Mouse (Mus musculus): ENCODE measurements around the gene Gal3st4. TPM values are rescaled to one million over a fixed set of nuclear protein-coding genes. Genes with fewer than 3 reads are reported as not detected.
A peak's percentile ranks its signal among the peaks of the same experiment; 100 is the strongest.

The Gal3st4 gene
- polyA plus RNA-seq, 1 experiment from 2014 or later = 0.62 TPM

DNA sequence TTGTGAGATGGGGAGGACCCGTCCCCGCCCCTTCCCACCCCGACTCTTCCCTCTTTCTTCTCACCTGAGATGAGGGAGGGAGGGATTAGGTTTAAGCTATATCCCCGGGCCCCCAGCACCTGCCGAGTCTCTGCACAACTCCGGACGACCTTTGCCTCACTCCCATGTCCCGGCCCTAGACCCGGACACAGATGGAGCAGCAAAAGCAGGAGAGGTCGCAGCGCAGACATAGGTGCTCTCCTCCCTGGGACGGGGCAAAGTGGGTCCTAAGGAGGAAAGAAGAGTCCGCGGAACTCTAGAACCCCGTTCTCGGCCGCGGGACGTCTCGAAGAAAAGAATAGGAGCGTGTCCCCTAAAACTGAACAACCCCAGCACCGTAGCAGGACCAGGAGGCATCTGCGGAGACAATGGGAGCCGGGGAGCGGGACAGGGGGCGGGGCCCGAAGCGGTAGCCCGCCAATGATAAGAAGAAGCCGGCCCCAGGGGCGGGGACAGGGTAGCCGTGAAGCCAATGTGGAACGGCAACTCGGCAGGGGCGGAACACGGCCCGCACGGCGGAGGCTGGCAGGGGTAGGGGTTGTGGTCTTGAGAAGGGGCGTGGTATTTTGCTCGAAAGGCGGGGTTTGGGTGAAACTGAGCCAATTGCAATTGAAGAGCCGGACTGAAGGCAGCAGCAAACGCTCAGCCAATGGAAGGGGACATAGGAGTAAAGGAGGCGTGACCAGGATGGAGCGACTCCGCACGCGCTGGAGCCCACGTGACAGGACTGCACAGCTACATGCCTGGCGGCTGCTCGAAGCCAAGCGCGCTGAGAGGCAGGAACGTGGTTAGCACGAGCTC lies 7.2 kb upstream of the Gal3st4 start, which contains the start of the genes Gm43720, Gpc2 and Stag3:
Gene Gm43720 (minus strand): TSS at position 374 of the 840 bp plus-strand sequence.
Gene Gpc2 (minus strand): TSS at position 421 of the 840 bp plus-strand sequence.
Gene Stag3 (plus strand): TSS at position 656 of the 840 bp plus-strand sequence.
- CTCF ChIA-PET = interaction anchor here (1.1 kb wide), 1 partner anchor 25 kb away, joined by 3 read pairs; no protein-coding TSS in a partner anchor
- peaks cover 9% of the 10 kb centered on the region for H3K27me3 ChIP-seq
- in situ Hi-C loops (cut with MboI; ENCODE audit: low pct_unique_long_range_greater_than_20kb) = loop anchor here (10.0 kb wide), 1 partner anchor 165 kb away; the partner anchor contains the start of gene Zfp157

DNA sequence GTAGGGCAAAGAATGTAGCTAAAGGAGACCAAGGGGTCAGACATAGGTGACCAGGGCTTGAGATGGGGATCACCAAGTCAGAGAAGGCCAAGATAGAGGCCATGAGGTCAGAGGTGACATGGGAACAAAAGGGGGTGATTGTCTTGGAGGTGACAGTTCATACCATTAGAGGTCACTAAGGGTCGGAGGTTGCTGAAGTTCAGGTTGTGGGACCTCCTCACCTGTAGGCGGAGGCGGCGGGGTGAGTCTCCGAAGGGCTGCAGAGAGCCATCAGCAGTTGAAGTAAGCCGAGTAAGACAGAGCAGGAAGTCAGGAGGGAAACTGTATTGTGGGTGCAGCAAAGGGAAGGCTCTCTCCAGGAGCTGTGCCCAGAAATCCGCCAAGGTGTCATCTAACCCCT lies 5.4 kb upstream of the Gal3st4 start:
- CTCF ChIA-PET = no interaction called here
- in situ Hi-C loops (cut with MboI; ENCODE audit: low pct_unique_long_range_greater_than_20kb) = no loop called here
- H3K27me3 ChIP-seq = peaks cover 8% of the 10 kb centered on the region
- POLR2A ChIA-PET = interaction anchor here (2.5 kb wide), 1 partner anchor 13 kb away, joined by 12 read pairs; the partner anchor contains the start of gene BC037034
- TF ChIP-seq CTCF (IDR thresholded peaks at IDR 0.05) = no peak
- DNase-seq (ENCODE audit: low read depth, low spot score) = no peak
- ATAC-seq = no peak

More for the DNA sequence above, 7.2 kb upstream of the Gal3st4 start, which contains the start of the genes Gm43720, Gpc2 and Stag3:
- no peak for TF ChIP-seq CTCF (IDR thresholded peaks at IDR 0.05)
- POLR2A ChIA-PET = interaction anchor here (2.5 kb wide), 1 partner anchor 15 kb away, joined by 12 read pairs; the partner anchor contains the start of gene BC037034
- DNase-seq (ENCODE audit: low read depth, low spot score) = peak; percentile 90
- peak; percentile 99 for ATAC-seq

DNA sequence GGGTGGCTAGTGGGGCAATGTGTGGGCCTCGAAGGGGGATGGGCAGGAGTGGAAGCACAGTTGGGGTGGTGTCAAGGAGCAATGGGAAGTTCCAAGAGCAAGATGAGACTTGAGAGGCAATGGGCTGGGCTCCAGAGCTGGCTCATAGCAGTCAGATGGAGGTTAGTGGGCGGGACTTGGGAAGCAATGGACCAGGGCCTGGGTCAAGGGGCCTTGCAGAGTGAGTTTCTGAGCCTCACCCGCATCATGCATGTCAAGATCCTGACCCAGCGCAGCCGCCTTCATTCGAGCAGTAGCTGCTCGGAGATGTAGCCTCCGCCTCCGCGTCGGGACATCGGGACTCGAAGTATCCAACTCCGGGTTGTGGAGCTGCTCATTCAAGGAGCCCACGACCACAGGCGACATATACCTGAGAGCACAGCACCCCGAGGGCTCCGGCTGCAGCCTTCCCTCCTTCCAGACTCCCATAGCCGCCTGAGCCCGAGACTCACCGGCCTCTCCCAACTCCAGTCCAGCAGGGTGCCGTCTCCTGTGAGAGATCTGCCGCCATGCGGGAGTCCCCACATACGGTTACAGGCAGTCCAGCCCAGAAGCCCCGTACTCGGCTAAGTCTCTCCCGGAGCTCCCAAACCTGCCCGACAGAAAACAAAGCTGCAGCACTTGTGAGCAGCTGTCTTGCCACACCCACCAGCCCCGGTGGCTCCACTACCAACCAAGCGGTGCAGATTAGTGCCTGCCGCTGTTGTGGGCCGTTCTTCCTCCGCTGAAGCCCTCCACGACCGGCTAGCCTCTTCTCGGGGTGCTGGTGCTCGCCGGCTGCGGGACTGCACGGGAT lies 2.8 kb upstream of the Gal3st4 start:
- POLR2A ChIA-PET = interaction anchor here (0.9 to 1.3 kb wide), 2 partner anchors 11 to 12 kb away, joined by 4 to 5 read pairs; partner anchors contain the start of gene BC037034
- ATAC-seq = no peak
- no peak for TF ChIP-seq CTCF (IDR thresholded peaks at IDR 0.05)

DNA sequence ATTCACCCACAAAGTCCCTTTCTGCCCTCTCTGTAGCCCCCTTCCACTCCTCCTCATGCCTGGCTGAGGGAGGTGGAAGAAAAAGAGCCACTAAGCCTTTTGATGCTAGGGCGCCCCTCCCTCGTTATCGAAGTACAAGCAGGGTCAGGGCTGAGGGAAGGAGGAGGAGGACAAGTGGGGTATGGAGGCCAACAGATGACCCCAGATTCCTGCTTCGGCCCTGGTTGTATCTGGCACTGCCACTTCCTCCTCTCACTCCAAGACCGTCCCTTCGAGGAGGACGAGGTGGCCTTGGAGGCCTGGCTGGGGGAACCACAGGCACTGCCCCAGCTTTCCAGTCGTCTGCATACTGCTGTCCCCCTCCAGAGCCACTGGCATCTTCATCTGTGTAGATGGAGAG lies 1.5 kb upstream of the Gal3st4 start:
- H3K27me3 ChIP-seq = no peaks in the 10 kb centered on the region
- POLR2A ChIA-PET = interaction anchor here (2.5 kb wide), 1 partner anchor 11 kb away, joined by 10 read pairs; the partner anchor contains the start of gene BC037034
- DNase-seq (ENCODE audit: low read depth, low spot score) (no peak), ATAC-seq (no peak)
- TF ChIP-seq CTCF (IDR thresholded peaks at IDR 0.05) = no peak
- CTCF ChIA-PET = no interaction called here
- in situ Hi-C loops (cut with MboI; ENCODE audit: low pct_unique_long_range_greater_than_20kb) = no loop called here

More for the DNA sequence above, 2.8 kb upstream of the Gal3st4 start:
- DNase-seq (ENCODE audit: low read depth, low spot score) = no peak
- in situ Hi-C loops (cut with MboI; ENCODE audit: low pct_unique_long_range_greater_than_20kb) = no loop called here
- no peaks in the 10 kb centered on the region for H3K27me3 ChIP-seq
- CTCF ChIA-PET = interaction anchor here (1.2 kb wide), 1 partner anchor 9 kb away, joined by 3 read pairs; no protein-coding TSS in a partner anchor

DNA sequence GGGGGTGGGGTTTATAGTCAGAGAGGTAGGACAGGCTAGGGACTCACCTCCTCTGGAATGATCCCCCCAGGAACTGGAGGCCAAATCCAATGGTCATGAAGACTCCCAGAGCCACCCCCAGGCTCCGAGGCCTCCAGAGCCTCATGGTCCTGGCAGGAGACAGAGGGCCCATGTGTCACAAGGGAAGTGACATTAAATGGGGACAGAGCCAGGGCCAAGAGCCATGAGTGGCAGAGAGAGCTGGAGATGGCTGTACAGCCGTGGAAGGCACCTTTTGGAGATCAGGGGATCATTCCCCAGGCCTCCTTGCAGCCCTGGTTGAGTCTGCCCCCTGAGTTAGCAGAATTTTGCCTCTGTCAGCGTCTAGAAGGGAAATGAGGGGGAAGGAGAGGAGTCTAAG lies 1.4 kb downstream of the Gal3st4 start:
- TF ChIP-seq CTCF (IDR thresholded peaks at IDR 0.05) = no peak
- no peaks in the 10 kb centered on the region for H3K27me3 ChIP-seq
- CTCF ChIA-PET = interaction anchor here (1.4 kb wide), 1 partner anchor 15 kb away, joined by 3 read pairs; no protein-coding TSS in a partner anchor
- in situ Hi-C loops (cut with MboI; ENCODE audit: low pct_unique_long_range_greater_than_20kb) = no loop called here
- ATAC-seq (no peak), DNase-seq (ENCODE audit: low read depth, low spot score) (no peak)
- POLR2A ChIA-PET = no interaction called here

DNA sequence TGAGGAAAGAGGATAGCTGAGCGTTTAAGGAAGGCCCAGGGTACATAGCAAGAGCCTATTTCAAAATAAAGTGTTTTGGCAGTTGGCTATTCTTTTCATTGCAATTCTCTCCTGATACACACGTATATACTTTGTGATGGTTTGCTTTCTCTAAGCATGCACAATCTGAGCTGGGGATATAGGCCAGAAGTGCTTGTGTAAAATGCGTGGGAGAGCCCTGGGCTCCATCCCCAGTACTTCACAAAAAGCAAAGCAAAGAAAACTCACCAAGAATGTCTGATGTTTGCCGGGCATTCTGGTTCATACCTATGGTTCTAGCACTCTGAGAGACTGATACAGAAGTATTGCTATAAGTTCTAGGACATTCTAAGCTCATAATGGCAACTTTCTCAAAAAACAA lies 3.7 kb downstream of the Gal3st4 start:
- TF ChIP-seq CTCF (IDR thresholded peaks at IDR 0.05) = no peak
- no peaks in the 10 kb centered on the region for H3K27me3 ChIP-seq
- ATAC-seq (no peak), DNase-seq (ENCODE audit: low read depth, low spot score) (no peak)
- in situ Hi-C loops (cut with MboI; ENCODE audit: low pct_unique_long_range_greater_than_20kb) = no loop called here
- POLR2A ChIA-PET = no interaction called here
- CTCF ChIA-PET = interaction anchor here (1.0 to 1.8 kb wide), 4 partner anchors 9 to 39 kb away, joined by 3 to 7 read pairs (median 3); partner anchors contain the start of gene Lamtor4

DNA sequence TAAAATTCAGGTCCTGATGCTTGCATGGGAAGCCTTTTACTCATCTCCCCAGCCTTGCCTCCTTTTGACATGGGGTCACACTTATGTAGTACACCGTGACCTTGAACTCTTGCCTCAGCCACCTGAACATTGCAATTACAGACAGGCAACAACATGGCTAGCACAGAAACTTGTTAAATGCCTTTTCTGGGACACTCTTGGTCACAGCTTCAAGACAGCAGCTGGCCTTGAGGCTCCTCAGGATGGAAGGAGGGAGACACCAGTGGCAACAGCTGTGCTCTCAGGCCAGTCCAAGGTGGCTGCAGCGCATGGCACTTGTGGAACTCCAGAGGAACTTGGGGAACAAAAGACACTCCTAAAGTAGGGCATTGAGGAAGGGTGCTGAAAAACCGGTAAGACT lies 5.5 kb downstream of the Gal3st4 start:
- ATAC-seq (no peak), DNase-seq (ENCODE audit: low read depth, low spot score) (no peak)
- in situ Hi-C loops (cut with MboI; ENCODE audit: low pct_unique_long_range_greater_than_20kb) = no loop called here
- no peak for TF ChIP-seq CTCF (IDR thresholded peaks at IDR 0.05)
- H3K27me3 ChIP-seq = no peaks in the 10 kb centered on the region
- ChIA-PET POLR2A (no interaction called here), CTCF (no interaction called here)

DNA sequence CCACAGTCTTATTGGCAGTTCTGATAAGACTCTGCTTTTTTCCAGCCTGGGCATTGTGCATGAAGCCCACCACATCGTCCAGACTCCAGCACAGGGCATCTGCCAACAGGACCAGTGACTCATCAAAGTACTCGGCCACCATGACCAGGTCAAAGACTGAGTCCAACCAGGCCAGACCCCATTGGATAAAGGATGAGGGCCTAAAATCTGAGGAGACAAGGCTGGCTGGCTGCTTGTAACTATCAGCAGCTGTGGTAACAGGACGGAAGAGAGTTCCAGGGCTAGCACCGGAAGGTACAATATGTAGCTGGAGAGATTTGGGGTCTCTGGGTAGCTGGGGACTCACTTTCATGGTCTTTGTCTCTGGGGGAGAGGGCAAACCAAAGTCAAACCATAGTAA lies 6.9 kb downstream of the Gal3st4 start:
- CTCF ChIA-PET = no interaction called here
- in situ Hi-C loops (cut with MboI; ENCODE audit: low pct_unique_long_range_greater_than_20kb) = no loop called here
- no peaks in the 10 kb centered on the region for H3K27me3 ChIP-seq
- ATAC-seq (no peak), DNase-seq (ENCODE audit: low read depth, low spot score) (no peak)
- TF ChIP-seq CTCF (IDR thresholded peaks at IDR 0.05) = no peak
- POLR2A ChIA-PET = interaction anchor here (3.5 kb wide), 1 partner anchor 13 kb away, joined by 12 read pairs; the partner anchor contains the start of genes Gm43720, Gpc2 and Stag3

DNA sequence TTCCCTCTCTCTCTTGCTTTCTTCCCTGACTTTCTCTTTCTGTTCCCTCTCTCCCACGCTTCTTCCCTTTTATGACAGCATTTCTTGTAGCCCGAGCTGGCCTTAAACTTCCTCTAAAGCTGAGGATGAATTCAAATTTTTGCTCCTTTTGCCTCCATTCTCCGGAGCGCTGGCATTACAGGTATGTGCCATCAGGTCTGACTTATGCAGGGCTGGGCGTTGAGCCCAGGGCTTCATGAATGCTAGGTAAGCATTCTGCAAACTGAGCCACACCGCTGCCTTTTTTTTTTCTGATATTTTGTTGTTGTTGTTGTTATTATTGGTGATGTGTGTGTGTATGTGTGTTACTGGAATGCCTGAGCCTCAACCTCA lies 8.4 kb downstream of the Gal3st4 start:
- CTCF ChIA-PET = no interaction called here
- in situ Hi-C loops (cut with MboI; ENCODE audit: low pct_unique_long_range_greater_than_20kb) = no loop called here
- TF ChIP-seq CTCF (IDR thresholded peaks at IDR 0.05) = no peak
- H3K27me3 ChIP-seq = no peaks in the 10 kb centered on the region
- ATAC-seq = peak; percentile 4
- POLR2A ChIA-PET = interaction anchor here (0.6 to 3.5 kb wide), 6 partner anchors 9 to 15 kb away, joined by 3 to 12 read pairs (median 4); partner anchors contain the start of genes Gal3st4, Gm43720, Gpc2 and Lamtor4
- no peak for DNase-seq (ENCODE audit: low read depth, low spot score)

Measured in Patski (cell line).